Mouse (Mus musculus): Measurements from ENCODE around the gene Btnl1.

Gene Btnl1

DNA sequence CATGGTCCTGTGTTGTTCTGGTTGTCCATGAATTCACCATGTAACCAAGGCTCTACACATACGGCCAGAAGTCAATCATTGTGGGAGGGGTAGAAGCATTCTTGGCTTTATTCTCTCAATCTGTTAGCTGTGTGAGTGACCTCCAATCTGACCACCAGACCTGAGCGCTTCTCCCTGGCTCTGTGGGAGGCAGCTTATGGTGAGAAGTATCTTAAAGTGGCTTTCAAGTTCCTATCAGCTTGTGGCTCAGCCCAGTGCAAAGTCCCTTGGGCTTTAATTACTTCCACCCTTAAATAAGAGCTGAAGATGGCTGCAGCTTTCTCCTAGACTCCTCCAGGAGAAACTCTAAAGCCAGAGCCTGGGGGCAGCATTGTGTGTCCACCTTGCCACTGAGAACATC lies at the start of gene Btnl1:
Gene Btnl1 (plus strand): TSS at position 286 of the 400 bp plus-strand sequence.
- DNase-seq (ENCODE audit: extremely low spot score, low read depth, low spot score): no peak

DNA sequence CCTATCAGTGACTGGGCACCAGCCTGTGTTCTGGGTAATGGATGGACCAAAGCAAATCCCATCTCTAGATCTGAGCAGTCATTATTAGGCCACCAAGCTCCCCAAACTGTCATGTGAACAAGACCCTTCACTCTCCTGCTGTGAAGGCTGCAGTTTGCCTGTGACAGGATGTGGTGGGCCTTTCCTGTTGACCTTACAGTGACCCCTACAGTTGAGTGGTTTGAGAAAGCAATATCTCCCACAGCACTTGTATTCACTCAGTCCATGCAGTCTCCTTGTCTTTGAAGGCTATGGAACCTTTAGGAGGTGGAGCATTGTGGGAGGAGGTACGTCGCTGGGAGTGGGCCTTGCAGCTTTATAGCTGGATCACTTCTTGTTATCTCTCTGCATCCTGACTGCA lies 47.1 kb upstream of the Btnl1 start:
- DNase-seq (ENCODE audit: extremely low spot score, low read depth, low spot score): no peak

GRCm38 (mm10) chr17:34331200-34331599 lies 45.7 kb upstream of the Btnl1 start:
- DNase-seq (ENCODE audit: extremely low spot score, low read depth, low spot score): no peak

GRCm38 (mm10) chr17:34340619-34341402 lies 36.1 kb upstream of the Btnl1 start:
- no peak for DNase-seq (ENCODE audit: extremely low spot score, low read depth, low spot score)

- DNase-seq (ENCODE audit: extremely low spot score, low read depth, low spot score): no peak
These were observed 32.0 kb upstream of the Btnl1 start for GRCm38 (mm10) chr17:34344882-34345281.

GRCm38 (mm10) chr17:34345486-34345885 lies 31.4 kb upstream of the Btnl1 start:
- DNase-seq (ENCODE audit: extremely low spot score, low read depth, low spot score): no peak

GRCm38 (mm10) chr17:34346041-34346440 lies 30.9 kb upstream of the Btnl1 start:
- DNase-seq (ENCODE audit: extremely low spot score, low read depth, low spot score): no peak

- DNase-seq (ENCODE audit: extremely low spot score, low read depth, low spot score): no peak
These were observed 29.2 kb upstream of the Btnl1 start for GRCm38 (mm10) chr17:34347606-34348308.

- peak; percentile 85 for DNase-seq (ENCODE audit: extremely low spot score, low read depth, low spot score)
These were observed 27.5 kb upstream of the Btnl1 start for GRCm38 (mm10) chr17:34349429-34349828.

DNA sequence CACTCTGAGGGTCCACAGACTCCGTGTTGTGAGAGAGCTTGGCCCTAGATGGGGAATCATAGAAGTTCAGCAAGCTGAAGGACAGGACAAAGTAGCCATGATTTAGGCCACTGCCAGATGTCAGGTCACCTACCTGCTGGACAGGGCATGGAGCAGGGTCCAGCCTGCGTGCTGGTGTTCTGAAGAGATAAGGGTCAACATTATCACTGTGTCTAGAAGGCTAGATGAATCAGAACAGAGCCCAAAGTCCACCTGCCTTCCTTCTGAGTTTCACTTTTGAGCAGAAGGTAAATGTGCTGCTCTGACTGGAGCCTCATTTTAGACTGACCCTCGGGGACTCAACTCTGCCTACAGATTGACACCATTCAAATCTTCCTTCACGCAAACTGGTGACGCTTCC lies 22.4 kb upstream of the Btnl1 start, which contains the start of gene Btnl2:
Gene Btnl2 (plus strand): TSS at position 284 of the 400 bp plus-strand sequence.
- DNase-seq (ENCODE audit: extremely low spot score, low read depth, low spot score): no peak

- DNase-seq (ENCODE audit: extremely low spot score, low read depth, low spot score): no peak
These were observed 22.0 kb upstream of the Btnl1 start for GRCm38 (mm10) chr17:34354940-34355339.

GRCm38 (mm10) chr17:34362954-34363546 lies 13.9 kb upstream of the Btnl1 start:
- no peak for DNase-seq (ENCODE audit: extremely low spot score, low read depth, low spot score)

GRCm38 (mm10) chr17:34363676-34364310 lies 13.1 kb upstream of the Btnl1 start:
- DNase-seq (ENCODE audit: extremely low spot score, low read depth, low spot score): no peak

GRCm38 (mm10) chr17:34365031-34365430 lies 11.9 kb upstream of the Btnl1 start:
- no peak for DNase-seq (ENCODE audit: extremely low spot score, low read depth, low spot score)

GRCm38 (mm10) chr17:34370563-34370962 lies 6.4 kb upstream of the Btnl1 start:
- no peak for DNase-seq (ENCODE audit: extremely low spot score, low read depth, low spot score)

- DNase-seq (ENCODE audit: extremely low spot score, low read depth, low spot score): no peak
These were observed 3.8 kb upstream of the Btnl1 start for GRCm38 (mm10) chr17:34373055-34373709.

DNA sequence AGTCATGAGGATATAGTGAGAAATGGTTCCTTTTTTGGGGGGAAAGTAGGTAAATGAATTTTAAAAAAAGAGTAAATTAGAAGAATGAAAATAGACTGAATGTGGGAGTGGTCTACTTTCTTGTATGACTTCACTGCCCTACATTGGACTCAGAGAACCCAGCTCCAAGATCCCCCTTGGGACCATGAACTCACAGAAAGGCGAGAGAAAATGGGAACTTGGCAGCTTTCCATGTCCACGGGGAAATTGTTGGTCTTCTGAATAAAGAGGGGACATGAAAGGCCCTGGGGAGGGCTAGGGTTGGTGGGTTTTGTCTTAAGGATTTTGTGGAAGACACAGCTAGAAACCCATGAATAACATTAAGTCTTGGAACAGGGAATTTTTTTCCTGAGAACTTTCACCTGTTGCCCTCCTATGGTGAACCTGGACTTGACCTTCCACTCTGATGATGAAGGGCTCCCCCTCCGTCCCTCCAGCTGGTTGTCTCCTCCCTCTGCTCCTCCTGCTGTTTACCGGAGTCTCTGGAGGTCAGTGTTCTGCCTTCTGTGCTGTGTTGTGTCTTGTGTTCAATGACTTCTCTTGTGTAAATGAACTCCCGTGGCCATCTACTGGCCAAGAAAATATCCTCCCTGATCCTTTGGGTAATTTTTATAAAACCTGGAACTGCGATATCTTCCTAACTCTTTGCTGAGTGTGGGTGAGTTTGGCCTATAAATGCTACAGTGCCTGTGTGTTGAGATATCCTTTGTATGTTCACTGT lies 698 bp downstream of the Btnl1 start:
- DNase-seq (ENCODE audit: extremely low spot score, low read depth, low spot score): no peak

- DNase-seq (ENCODE audit: extremely low spot score, low read depth, low spot score): no peak
These were observed 1.8 kb downstream of the Btnl1 start for GRCm38 (mm10) chr17:34378716-34379115.

GRCm38 (mm10) chr17:34379451-34379850 lies 2.5 kb downstream of the Btnl1 start:
- no peak for DNase-seq (ENCODE audit: extremely low spot score, low read depth, low spot score)

DNA sequence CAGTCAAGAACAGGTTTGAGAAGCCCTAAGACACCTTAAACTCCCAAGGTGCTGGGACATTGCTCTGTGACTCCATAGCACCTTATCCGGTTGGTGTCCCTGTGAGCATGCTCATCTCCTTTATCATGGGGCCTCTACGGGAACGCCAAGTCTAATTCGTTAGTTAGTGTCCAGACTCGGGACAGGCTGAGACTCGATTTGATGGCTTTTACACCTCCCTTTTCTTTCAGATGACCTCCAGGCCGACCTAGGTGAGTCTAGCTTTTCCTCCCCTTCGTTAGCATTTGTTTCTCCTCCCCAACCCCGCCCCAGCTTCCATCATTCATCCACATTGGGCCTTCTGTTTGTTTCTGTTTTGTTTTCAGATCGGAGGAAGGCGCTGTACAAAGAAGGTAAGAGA lies 4.9 kb downstream of the Btnl1 start:
- DNase-seq (ENCODE audit: extremely low spot score, low read depth, low spot score): no peak
